Mouse (Mus musculus) left cerebral cortex, adult 2 months (tissue): ENCODE results near the gene Rtn4. TPM values are rescaled to one million over a fixed set of nuclear protein-coding genes. Genes with fewer than 3 reads are reported as not detected.

Experiments used
- DNase-seq, 2 experiments: peaks; one replicate each; pipeline ENCODE4 v3.0.0; 2021 to 2022; ENCODE audit warnings: low spot score in 2 of 2, mixed read lengths in 1 of 2; ENCODE audit errors: extremely low spot score in 1 of 2
- H3K27ac ChIP-seq: fragments of 200-600 bp; 2 replicates; pipeline ENCODE4 v1.8.1; 2022
- H3K4me3 ChIP-seq: fragments of 200-600 bp; 2 replicates; pipeline ENCODE4 v1.8.1; 2022
- CTCF ChIP-seq: fragments of 200-600 bp; IDR thresholded peaks from 2 replicates; pipeline ENCODE4 v1.8.1; 2022; ENCODE audit warnings: antibody characterized with exemption, mild to moderate bottlenecking, moderate library complexity
- intact Hi-C: fragments of 180-260 bp; cut with DNase I; formaldehyde crosslinking; loops from one replicate; pipeline ENCODE4 v1.15.1; 2025
- total RNA-seq, 2 experiments: library from RNA; stranded (reverse); gene quantifications; 2 replicates each; pipeline ENCODE4 v1.2.3; 2021

Gene Rtn4
- total RNA-seq, 2 experiments from 2014 or later: 607 to 709 TPM

DNA sequence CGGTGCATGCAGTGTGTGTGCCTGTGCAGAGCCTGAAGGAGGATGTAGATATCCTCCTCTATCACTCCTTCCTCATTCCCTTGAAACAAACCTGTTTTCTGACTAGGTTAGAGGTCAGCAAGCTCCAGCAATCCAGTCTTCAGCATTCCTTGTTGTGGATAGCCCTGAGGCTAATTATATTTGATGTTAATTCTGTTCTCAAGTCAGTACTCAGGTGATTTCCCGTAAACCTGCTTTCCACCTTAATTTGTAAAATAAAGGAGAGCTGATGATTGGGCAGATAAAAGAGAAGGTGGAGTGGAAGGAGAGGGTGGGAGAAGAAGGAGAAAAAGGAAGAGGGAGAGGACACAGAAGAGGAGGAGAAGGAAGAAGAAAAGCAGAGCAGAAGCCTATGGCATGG, 8.5 kb upstream of the Rtn4 start:
- DNase-seq: no peak
- no peak for TF ChIP-seq CTCF
- Histone ChIP-seq H3K27ac (no peak overlapping the region), H3K4me3 (no peak overlapping the region)
- intact Hi-C loops: no loop called here

DNA sequence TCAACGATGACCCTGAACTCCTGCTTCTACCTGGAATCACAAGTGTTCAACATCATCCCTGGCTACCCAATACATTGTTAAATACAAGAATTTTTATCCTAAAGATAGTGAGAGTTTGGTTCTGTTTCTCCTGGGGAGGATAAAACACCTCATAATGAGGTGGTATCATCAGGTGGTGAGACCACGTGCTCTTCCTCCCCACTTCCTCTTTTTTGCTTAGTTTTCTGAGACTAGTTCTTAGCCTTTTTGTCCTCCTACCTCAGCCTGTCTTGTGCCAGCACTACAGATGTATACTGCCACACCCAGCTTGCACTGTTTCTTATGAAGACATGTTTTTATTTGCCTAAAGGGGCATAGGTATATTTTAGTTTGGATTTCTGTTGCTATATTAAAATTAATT, 6.6 kb upstream of the Rtn4 start:
- DNase-seq: no peak
- TF ChIP-seq CTCF: no peak
- intact Hi-C loops: no loop called here
- Histone ChIP-seq H3K4me3 (no peak overlapping the region), H3K27ac (no peak overlapping the region)

DNA sequence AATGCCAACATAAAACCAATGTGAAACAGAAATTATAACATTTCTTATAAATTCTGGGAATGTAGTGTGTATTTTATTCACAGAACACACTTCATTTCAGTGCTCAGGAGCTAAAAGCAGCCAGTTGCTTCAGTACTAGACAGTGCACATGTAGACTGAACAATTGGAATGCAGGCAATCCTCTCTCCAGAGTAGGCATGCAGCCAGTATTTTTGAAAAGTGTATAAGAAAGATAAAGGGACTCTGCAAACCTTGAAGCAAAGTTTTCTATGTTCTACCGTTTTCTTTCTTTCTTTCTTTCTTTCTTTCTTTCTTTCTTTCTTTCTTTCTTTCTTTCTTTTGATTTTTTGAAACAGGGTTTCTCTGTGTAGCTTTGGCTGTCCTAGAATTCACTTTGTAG, 1.2 kb upstream of the Rtn4 start:
- intact Hi-C loops: loop anchor here (10.0 kb wide), 1 partner anchor 427 kb away; no protein-coding TSS in a partner anchor

DNA sequence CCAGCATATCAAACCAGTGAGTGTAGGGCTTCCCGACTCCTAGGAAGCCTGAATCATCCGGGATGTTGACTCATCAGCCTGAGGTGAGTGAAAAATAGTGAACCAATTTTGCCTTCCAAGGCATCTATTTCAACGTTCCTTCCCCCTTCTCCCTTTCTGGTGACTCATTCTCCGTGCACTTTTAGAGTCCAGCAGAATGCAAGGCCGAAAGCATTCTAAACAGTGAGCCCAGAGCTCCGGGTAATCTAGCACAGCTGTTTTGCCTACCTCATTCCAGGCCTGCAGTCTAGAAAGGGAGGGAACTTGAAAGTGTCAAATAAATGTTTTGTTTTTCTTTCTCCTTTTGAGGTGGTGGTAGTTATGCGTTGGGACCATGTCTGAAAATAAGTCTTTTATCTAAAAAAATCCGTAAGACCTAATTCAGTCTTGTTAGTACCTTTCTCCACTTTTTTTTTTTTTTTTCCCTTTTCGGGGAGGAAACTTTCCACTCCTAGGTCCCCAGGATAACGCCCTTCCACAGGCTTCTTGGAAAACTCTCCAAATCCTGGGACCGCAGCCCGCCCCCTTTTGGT, 550 bp upstream of the Rtn4 start:
- peak; percentile 58; the same call in 1 of the 2 replicates for TF ChIP-seq CTCF
- peak overlapping the region; percentile 16 for H3K4me3 ChIP-seq
- peak; percentile 26 for DNase-seq
- H3K27ac ChIP-seq: peak overlapping the region; percentile 63
- intact Hi-C loops: loop anchor here (2.0 to 10.0 kb wide), 2 partner anchors 319 to 427 kb away; partner anchors contain the start of gene Ccdc88a

More for the DNA sequence above, 1.2 kb upstream of the Rtn4 start:
- Histone ChIP-seq H3K4me3 (no peak overlapping the region), H3K27ac (no peak overlapping the region)
- no peak for DNase-seq
- TF ChIP-seq CTCF: no peak

DNA sequence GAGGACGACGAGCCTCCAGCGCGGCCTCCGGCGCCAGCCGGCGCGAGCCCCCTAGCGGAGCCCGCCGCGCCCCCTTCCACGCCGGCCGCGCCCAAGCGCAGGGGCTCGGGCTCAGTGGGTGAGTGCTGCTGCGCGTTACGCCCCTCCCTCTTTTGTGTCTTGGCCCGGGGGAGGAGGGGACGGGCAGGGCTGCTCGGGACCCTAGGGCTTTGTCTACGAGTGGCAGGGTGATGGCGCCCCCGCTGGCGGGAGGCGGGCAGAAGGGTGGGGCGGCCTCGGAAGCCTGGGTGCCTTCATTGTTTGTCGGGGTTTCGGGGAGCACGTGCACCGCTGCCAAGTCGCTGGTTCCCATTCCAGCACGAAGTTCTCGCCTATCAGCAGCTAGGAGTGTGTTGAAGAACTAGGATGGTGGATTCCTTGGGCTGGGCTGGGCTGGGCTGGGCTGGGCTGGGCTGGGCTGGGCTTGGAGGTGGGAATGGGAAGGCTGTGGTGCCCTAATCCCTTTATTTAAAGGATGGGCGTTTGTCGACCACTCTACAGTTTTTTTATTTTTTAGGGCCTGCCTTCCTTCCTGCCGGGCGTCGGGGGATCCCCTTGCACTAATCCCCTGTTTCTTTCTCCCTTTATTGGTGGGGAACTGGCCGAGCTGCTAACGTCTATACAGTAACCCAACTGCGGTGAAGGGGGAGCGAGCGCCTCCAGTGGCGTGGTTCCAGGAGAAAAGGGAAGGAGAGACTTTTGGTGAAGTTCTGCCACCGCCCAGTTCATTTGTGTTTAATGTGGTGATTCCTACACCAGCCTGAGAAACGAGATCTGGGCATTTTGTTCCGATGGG, 1.0 kb downstream of the Rtn4 start:
- TF ChIP-seq CTCF: peak; percentile 57
- Histone ChIP-seq H3K4me3 (peak overlapping the region; percentile 92), H3K27ac (peak overlapping the region; percentile 96)
- intact Hi-C loops: loop anchor here (1.0 to 10.0 kb wide), 3 partner anchors 145 to 429 kb away; partner anchors contain the start of genes Ccdc88a and Rps27a
- DNase-seq: peak; percentile 82 to 86

DNA sequence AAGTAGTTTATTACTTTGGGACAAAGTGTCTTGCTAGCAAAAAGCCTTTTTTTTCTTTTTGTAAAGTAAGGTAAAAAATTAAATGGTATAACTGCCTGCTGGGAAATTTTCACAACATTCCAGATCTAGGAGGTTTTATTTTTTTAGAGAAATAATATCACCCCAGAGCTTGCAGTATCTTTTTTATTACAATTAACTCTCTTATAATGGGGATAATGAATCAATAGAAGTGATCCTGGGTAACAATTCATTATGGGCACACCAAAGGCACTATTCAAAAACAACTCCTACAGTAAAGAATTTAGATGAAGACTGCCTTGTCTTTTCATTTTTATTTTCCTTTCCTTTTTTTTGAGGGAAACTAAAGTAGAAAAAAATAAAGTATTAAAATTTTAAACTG, 2.0 kb downstream of the Rtn4 start:
- Histone ChIP-seq H3K4me3 (peak overlapping the region; percentile 92), H3K27ac (no peak overlapping the region)
- no peak for DNase-seq
- intact Hi-C loops: loop anchor here (10.0 kb wide), 1 partner anchor 430 kb away; no protein-coding TSS in a partner anchor
- TF ChIP-seq CTCF: no peak

DNA sequence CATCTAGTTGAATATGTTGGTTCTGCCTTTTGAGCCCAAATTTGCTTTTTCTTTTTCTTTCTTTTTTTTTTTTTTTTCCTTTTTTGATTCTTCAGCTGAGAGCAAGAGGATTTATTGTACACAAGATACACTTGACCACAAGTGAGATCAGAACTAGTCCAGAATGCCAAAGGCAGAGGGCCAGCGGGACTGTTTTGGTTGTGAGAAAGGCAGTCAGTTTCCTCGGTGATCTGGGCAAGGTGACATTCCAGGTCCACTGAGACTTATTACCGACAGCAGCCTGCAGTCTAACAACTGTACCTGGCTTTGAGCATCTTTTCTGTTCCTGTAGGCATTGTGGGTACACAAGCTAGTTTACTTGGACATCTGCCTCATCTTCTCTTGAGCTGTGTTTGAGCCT, 10.0 kb downstream of the Rtn4 start:
- DNase-seq: no peak
- Histone ChIP-seq H3K27ac (no peak overlapping the region), H3K4me3 (no peak overlapping the region)
- intact Hi-C loops: loop anchor here (5.0 kb wide), 1 partner anchor 320 kb away; no protein-coding TSS in a partner anchor
- no peak for TF ChIP-seq CTCF

DNA sequence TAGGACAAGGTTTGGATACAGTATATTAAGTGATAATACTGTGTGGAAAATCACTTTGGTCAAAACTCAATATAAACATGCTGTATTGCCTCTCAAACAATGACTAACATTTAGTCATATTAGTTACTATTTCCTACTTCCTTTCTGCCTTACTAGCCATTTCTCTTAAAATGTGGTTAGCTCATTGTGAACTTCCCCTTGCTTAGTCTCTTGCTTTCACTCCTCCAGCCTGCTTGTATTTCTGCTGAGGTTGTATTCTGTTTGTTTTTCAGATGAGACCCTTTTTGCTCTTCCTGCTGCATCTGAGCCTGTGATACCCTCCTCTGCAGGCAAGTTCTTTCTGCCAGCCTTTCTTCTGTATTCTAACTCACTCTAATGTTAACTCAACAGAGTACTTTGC, 12.5 kb downstream of the Rtn4 start:
- intact Hi-C loops: no loop called here
- Histone ChIP-seq H3K27ac (no peak overlapping the region), H3K4me3 (no peak overlapping the region)
- DNase-seq: no peak
- TF ChIP-seq CTCF: no peak

DNA sequence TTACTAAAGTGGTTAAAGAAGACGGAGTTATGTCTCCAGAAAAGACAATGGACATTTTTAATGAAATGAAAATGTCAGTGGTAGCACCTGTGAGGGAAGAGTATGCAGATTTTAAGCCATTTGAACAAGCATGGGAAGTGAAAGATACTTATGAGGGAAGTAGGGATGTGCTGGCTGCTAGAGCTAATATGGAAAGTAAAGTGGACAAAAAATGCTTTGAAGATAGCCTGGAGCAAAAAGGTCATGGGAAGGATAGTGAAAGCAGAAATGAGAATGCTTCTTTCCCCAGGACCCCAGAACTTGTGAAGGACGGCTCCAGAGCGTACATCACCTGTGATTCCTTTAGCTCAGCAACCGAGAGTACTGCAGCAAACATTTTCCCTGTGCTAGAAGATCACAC, 14.1 kb downstream of the Rtn4 start:
- DNase-seq: no peak
- intact Hi-C loops: no loop called here

DNA sequence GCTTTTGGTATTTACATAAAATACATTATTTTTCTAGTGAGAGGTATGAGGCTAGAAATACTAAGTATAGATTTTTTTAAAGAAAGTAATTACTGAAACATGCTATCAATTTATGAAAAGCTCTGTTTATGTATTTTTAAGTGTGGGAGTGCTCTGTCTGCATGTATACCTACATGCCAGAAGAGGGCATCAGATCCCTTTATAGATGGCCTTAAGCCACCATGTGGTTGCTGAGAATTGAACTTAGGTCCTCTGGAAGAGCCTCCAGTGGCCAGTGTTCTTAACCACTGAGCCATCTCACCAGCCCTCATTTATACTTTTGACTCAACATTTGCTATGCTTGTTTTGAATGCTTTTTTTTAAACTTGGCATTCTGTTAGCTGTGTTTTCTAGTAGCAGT, 16.8 kb downstream of the Rtn4 start:
- no peak overlapping the region for H3K4me3 ChIP-seq
- peak; percentile 49 for TF ChIP-seq CTCF
- intact Hi-C loops: no loop called here
- no peak overlapping the region for H3K27ac ChIP-seq
- DNase-seq: no peak

More for the DNA sequence above, 14.1 kb downstream of the Rtn4 start:
- Histone ChIP-seq H3K27ac (no peak overlapping the region), H3K4me3 (no peak overlapping the region)
- TF ChIP-seq CTCF: no peak

DNA sequence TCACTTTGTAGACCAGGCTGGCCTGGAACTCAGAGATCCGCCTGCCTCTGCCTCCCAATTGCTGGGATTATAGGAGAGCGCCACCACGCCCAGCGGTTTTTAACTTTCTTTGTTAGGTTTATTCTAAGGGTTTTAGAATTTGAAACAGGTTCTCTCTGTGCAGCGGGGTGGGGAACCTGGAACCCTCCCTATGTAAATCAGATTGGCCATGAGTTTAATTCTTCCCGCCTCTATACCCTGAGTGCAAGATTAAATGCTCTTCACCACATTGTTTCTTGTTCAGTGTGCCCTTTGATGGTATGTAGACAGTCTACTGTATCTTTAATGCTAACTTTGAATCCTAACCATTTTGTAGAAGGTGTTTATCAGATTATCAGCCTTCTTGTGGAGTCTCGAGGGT, 21.4 kb downstream of the Rtn4 start:
- no peak overlapping the region for H3K4me3 ChIP-seq
- DNase-seq: no peak
- no peak overlapping the region for H3K27ac ChIP-seq
- no peak for TF ChIP-seq CTCF
- intact Hi-C loops: no loop called here

DNA sequence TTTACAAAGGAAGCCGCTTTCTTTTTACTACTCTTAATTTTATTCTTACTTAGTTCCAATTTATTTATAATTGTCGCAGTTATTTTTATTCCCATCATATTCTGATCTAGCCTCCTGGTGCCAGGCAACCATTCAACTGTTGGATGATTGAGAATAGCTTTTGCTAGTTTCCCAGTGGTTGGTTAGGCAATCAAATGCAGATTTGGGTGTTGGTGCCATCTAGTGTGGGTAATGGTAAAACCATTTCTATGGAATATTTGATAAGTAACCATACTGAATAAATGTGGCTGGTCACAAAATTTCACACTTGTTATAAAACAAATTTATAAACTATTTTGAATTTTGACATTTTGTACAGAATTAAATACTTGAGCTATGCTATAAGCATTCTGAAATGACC, 22.0 kb downstream of the Rtn4 start:
- Histone ChIP-seq H3K27ac (no peak overlapping the region), H3K4me3 (no peak overlapping the region)
- intact Hi-C loops: loop anchor here (5.0 kb wide), 1 partner anchor 393 kb away; no protein-coding TSS in a partner anchor
- no peak for DNase-seq
- peak; percentile 64 for TF ChIP-seq CTCF
